In genomic region chr7:81342356-81343094, GRCm38 (mm10) we compare ENCODE assay signal across 8 mouse cellular contexts. TPM values are rescaled to one million over a fixed set of nuclear protein-coding genes. Genes with fewer than 3 reads are reported as not detected.
DNase-seq lines count a peak whose midpoint lies in the region; ATAC-seq and TF ChIP-seq lines count a peak whose summit lies in the region.

No protein-coding gene starts in this region.

- no peaks in the 10 kb centered on the region for H3K27me3 ChIP-seq in forebrain, embryonic 10.5 days (ENCODE audit: poor library complexity, severe bottlenecking)
- no peaks in the 10 kb centered on the region for H3K27me3 ChIP-seq in kidney, postnatal 0 days (ENCODE audit: insufficient read depth, low read length)
- H3K27me3 ChIP-seq in neural tube, embryonic 12.5 days (replicated peaks) = no peaks in the 10 kb centered on the region

- H3K4me3 ChIP-seq in left cerebral cortex, adult 2 months = peak overlapping the region; percentile 73
- peak overlapping the region; percentile 98 for H3K4me3 ChIP-seq in forebrain, embryonic 10.5 days
- peak overlapping the region; percentile 90; the same call in 1 of the 2 replicates for H3K4me3 ChIP-seq in kidney, postnatal 0 days (replicated peaks; ENCODE audit: low read depth, low read length)
- peak overlapping the region; percentile 94 for H3K4me3 ChIP-seq in neural tube, embryonic 12.5 days

- H3K9ac ChIP-seq in kidney, postnatal 0 days (ENCODE audit: low read depth, low read length) = peak overlapping the region; percentile 90
- H3K9ac ChIP-seq in neural tube, embryonic 12.5 days = peak overlapping the region; percentile 97

- intact Hi-C loops in left cerebral cortex, adult 2 months (cut with DNase I) = loop anchor here (2.0 to 10.0 kb wide), 5 partner anchors 134 to 458 kb away; partner anchors contain the start of gene Whamm
- intact Hi-C loops in left cerebral cortex, postnatal 25 days (cut with DNase I) = loop anchor here (5.0 to 10.0 kb wide), 2 partner anchors 130 to 478 kb away; partner anchors contain the start of genes Pde8a and Zscan2

- no peak for DNase-seq in left cerebral cortex, adult 2 months (ENCODE audit: extremely low spot score in 1 of 2, low spot score in 2 of 2)
- DNase-seq in left cerebral cortex, adult 8-10 months (ENCODE audit: low spot score in 2 of 2) = no peak
- DNase-seq in forebrain, embryonic 10.5 days (ENCODE audit: extremely low spot score, low spot score) = no peak
- no peak for DNase-seq in kidney, postnatal 0 days (ENCODE audit: low spot score)
- no peak for DNase-seq in spleen, adult 12 weeks (ENCODE audit: low spot score)
- no peak for DNase-seq in spleen, postnatal 4 days (ENCODE audit: low spot score in 2 of 2)
- no peak for DNase-seq in left cerebral cortex, postnatal 25 days (ENCODE audit: low spot score in 2 of 2)

- H3K36me3 ChIP-seq in forebrain, embryonic 10.5 days (replicated peaks) = peaks cover 70% of the 10 kb centered on the region
- H3K36me3 ChIP-seq in kidney, postnatal 0 days (ENCODE audit: insufficient read depth, low read length) = peaks cover 41% of the 10 kb centered on the region
- peaks cover 53% of the 10 kb centered on the region for H3K36me3 ChIP-seq in neural tube, embryonic 12.5 days

- peaks cover 32% of the 10 kb centered on the region for H3K4me1 ChIP-seq in forebrain, embryonic 10.5 days
- H3K4me1 ChIP-seq in kidney, postnatal 0 days (replicated peaks; ENCODE audit: insufficient read depth, low read length) = peaks cover 12% of the 10 kb centered on the region; the same call in 1 of the 2 replicates
- peaks cover 14% of the 10 kb centered on the region for H3K4me1 ChIP-seq in neural tube, embryonic 12.5 days

- no peak for TF ChIP-seq CTCF in left cerebral cortex, adult 2 months (IDR thresholded peaks at IDR 0.05)
- no peak for TF ChIP-seq CTCF in kidney, postnatal 0 days (IDR thresholded peaks at IDR 0.05; ENCODE audit: low read depth)

- WGBS in forebrain, embryonic 10.5 days = 76% methylated on average over 8 of the region's 8 CpGs
- 60% methylated on average over 8 of the region's 8 CpGs for WGBS in kidney, postnatal 0 days
- 82% methylated on average over 8 of the region's 8 CpGs for whole genome bisulfite sequencing in neural tube, embryonic 12.5 days

- peak overlapping the region; percentile 86 for H3K4me2 ChIP-seq in kidney, postnatal 0 days (ENCODE audit: low read length)
- H3K4me2 ChIP-seq in neural tube, embryonic 12.5 days (replicated peaks) = peak overlapping the region; percentile 94

- no peaks in the 10 kb centered on the region for H3K9me3 ChIP-seq in forebrain, embryonic 10.5 days
- no peaks in the 10 kb centered on the region for H3K9me3 ChIP-seq in kidney, postnatal 0 days (replicated peaks; ENCODE audit: low read length)
- no peaks in the 10 kb centered on the region for H3K9me3 ChIP-seq in neural tube, embryonic 12.5 days

- H3K27ac ChIP-seq in left cerebral cortex, adult 2 months = no peak overlapping the region
- H3K27ac ChIP-seq in forebrain, embryonic 10.5 days = no peak overlapping the region
- no peak overlapping the region for H3K27ac ChIP-seq in kidney, postnatal 0 days
- H3K27ac ChIP-seq in neural tube, embryonic 12.5 days = no peak overlapping the region

- ATAC-seq in kidney, postnatal 0 days (replicated peaks; ENCODE audit: low FRiP score, low read depth) = no peak
- ATAC-seq in neural tube, embryonic 12.5 days (ENCODE audit: low FRiP score, low read depth) = no peak

RNA-seq across cellular contexts. Expression of gene Rps17, which starts 2.5 kb away (rescaled TPM):
- total RNA-seq in left cerebral cortex, adult 2 months (2021) = 100 to 1,000 TPM; 491 to 498 TPM
- 100 to 1,000 TPM; 520 to 601 (median 552) TPM for total RNA-seq in left cerebral cortex, adult 8-10 months (2022)
- polyA plus RNA-seq in forebrain, embryonic 10.5 days (2016; fragmentation: Nextera tagmentation; extraction: Ambion mirVana) = 1,233 and 1,243 TPM in 2 replicates
- 1,280 and 1,501 TPM in 2 replicates for polyA plus RNA-seq in kidney, postnatal 0 days (2015; fragmentation: Nextera tagmentation; extraction: Ambion mirVana)
- 837 and 850 TPM in 2 replicates for polyA plus RNA-seq in neural tube, embryonic 12.5 days (2016; fragmentation: Nextera tagmentation; extraction: Ambion mirVana)
- 100 to 1,000 TPM; 474 to 482 TPM for total RNA-seq in left cerebral cortex, postnatal 25 days (2021)
